Mouse (Mus musculus): ENCODE measurements around the gene Wdr83os. TPM values are rescaled to one million over a fixed set of nuclear protein-coding genes. Genes with fewer than 3 reads are reported as not detected.

Gene Wdr83os
- polyA plus RNA-seq, 2 experiments, result 87.2 to 139 TPM

DNA sequence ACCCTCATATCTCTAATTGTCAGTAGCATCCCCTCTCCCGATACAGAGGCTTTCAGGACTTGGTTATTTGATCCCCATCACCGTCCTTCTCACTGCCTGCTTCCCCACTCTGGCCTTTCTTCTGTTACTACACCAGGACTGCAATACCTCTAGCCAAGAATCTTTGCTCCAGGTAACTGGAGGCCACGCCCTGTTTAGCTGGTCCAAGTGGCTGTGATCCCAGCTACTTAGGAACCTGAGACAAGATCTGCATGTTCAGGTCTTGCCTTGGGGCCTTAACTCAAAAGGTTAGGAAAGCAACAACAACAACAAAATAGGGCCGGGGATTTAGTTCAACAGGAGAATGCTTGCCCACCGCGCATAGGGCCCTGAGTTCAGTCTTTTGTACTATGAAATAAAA lies 36.9 kb upstream of the Wdr83os start:
- 91% methylated on average over 6 of the region's 6 CpGs for WGBS
- no peak for DNase-seq (ENCODE audit: low spot score)
- no peak overlapping the region for H3K4me3 ChIP-seq (replicated peaks; ENCODE audit: low read length)
- no peaks in the 10 kb centered on the region for H3K27me3 ChIP-seq (ENCODE audit: control insufficient read depth, insufficient read depth, low read length)
- H3K36me3 ChIP-seq (ENCODE audit: control insufficient read depth, insufficient read depth, low read length), result peaks cover 82% of the 10 kb centered on the region
- H3K9ac ChIP-seq (ENCODE audit: low read depth, low read length, severe bottlenecking), result no peak overlapping the region
- ATAC-seq (ENCODE audit: low FRiP score, low read depth), result no peak
- TF ChIP-seq POLR2A (IDR thresholded peaks at IDR 0.05; ENCODE audit: borderline replicate concordance, extremely low read depth, insufficient read depth, insufficient read length), result no peak
- H3K4me2 ChIP-seq (replicated peaks; ENCODE audit: low read depth, low read length, severe bottlenecking), result no peak overlapping the region
- H3K9me3 ChIP-seq (ENCODE audit: control insufficient read depth, low read length), result no peaks in the 10 kb centered on the region
- H3K4me1 ChIP-seq (ENCODE audit: control insufficient read depth, insufficient read depth, low read length), result peaks cover 5% of the 10 kb centered on the region
- H3K27ac ChIP-seq (replicated peaks; ENCODE audit: low read depth, low read length), result no peak overlapping the region

DNA sequence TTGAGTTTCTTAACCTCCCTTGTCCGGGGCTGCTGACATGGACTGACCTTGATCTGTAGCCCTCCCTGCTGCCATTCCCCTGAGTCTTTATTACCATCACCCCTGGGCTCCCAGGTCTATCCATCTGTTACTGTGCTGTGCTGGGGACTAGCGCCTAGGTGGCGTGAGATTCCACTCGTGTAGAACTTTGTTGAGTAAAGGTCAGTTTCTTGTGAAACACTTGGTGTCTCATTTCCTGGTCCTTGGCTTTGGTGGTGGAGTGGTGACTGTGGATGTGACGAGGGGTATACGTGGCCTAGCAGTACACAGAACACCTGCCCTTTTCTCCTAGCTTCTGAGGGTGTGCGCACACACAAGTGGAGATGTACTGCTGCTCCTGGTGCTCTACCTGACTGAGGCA lies 23.2 kb upstream of the Wdr83os start:
- no peaks in the 10 kb centered on the region for H3K27me3 ChIP-seq (ENCODE audit: control insufficient read depth, insufficient read depth, low read length)
- H3K4me1 ChIP-seq (ENCODE audit: control insufficient read depth, insufficient read depth, low read length), result no peaks in the 10 kb centered on the region
- no peaks in the 10 kb centered on the region for H3K9me3 ChIP-seq (ENCODE audit: control insufficient read depth, low read length)
- H3K36me3 ChIP-seq (ENCODE audit: control insufficient read depth, insufficient read depth, low read length), result peaks cover 53% of the 10 kb centered on the region
- no peak overlapping the region for H3K9ac ChIP-seq (ENCODE audit: low read depth, low read length, severe bottlenecking)
- 86% methylated on average over 7 of the region's 7 CpGs for WGBS
- H3K4me3 ChIP-seq (replicated peaks; ENCODE audit: low read length), result no peak overlapping the region
- DNase-seq (ENCODE audit: low spot score) (no peak), ATAC-seq (ENCODE audit: low FRiP score, low read depth) (no peak)
- H3K27ac ChIP-seq (replicated peaks; ENCODE audit: low read depth, low read length), result no peak overlapping the region
- no peak for TF ChIP-seq POLR2A (IDR thresholded peaks at IDR 0.05; ENCODE audit: borderline replicate concordance, extremely low read depth, insufficient read depth, insufficient read length)
- no peak overlapping the region for H3K4me2 ChIP-seq (replicated peaks; ENCODE audit: low read depth, low read length, severe bottlenecking)

DNA sequence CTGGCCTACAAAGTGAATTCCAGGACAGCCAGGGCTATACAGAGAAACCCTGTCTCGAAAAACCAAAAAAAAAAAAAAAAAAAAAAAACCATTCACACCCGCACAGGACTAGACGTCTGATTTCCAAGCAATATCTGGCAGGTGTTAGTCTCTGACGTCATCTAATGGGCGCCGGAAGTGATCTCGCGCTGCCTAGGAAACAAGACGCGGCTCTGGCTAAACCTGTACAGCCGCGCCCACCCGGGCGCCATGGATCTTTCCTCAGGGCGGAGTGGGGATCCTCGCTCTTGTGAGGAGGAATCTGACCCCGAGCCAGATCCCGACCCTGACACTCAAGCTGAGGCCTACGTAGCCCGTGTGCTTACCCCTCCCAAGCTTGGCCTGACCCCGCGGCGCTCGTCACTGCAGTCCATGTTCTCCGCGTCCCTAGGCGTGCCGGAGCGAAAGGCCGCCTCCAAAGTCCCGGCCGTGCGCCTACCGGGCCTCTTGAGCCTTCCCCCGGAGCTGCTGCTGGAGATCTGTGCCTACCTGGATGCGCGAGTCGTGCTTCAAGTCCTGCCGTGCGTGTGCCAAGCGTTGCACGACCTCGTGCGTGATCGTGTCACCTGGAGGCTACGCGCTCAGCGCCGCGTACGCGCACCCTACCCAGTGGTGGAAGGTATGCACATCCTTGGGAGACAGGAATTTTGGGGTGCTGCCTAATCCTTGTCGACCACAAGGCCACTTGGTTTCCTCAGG lies 20.5 kb upstream of the Wdr83os start, which contains the start of gene Fbxw9:
TSS of gene Fbxw9 (plus strand) at position 177 of the 738 bp plus-strand sequence.
- Histone ChIP-seq H3K36me3 (ENCODE audit: control insufficient read depth, insufficient read depth, low read length) (peaks cover 26% of the 10 kb centered on the region), H3K27me3 (ENCODE audit: control insufficient read depth, insufficient read depth, low read length) (no peaks in the 10 kb centered on the region), H3K4me1 (ENCODE audit: control insufficient read depth, insufficient read depth, low read length) (no peaks in the 10 kb centered on the region), H3K9me3 (ENCODE audit: control insufficient read depth, low read length) (no peaks in the 10 kb centered on the region), H3K4me2 (replicated peaks; ENCODE audit: low read depth, low read length, severe bottlenecking) (peak within 1 kb of the TSS; percentile 67), H3K4me3 (replicated peaks; ENCODE audit: low read length) (peak within 1 kb of the TSS; percentile 73), H3K9ac (ENCODE audit: low read depth, low read length, severe bottlenecking) (peak within 1 kb of the TSS; percentile 64), H3K27ac (replicated peaks; ENCODE audit: low read depth, low read length) (no peak within 1 kb of the TSS)
- TF ChIP-seq POLR2A (IDR thresholded peaks at IDR 0.05; ENCODE audit: borderline replicate concordance, extremely low read depth, insufficient read depth, insufficient read length), result no peak
- peak; percentile 90 for ATAC-seq (ENCODE audit: low FRiP score, low read depth)
- under 1% methylated on average over 52 of the region's 53 CpGs for WGBS
- DNase-seq (ENCODE audit: low spot score), result peak; percentile 96

DNA sequence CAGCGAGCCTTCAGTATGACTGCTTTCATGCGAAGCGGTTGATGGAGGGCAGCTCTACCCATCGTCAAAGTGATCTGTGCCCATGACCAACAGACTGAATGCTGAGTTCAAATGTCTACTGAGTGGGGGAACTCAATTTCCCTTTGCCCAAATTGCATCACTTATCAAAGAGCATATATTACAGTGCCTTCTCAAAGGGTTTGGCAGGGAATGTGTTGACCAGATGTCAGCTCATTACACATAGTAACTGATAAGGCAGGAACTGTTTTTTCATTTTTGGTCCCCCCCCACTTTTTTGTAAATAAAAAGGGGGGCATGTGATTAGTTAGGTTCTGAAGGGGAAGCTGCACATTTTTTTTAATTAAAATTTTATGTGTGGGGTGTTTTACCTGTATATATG lies 17.9 kb upstream of the Wdr83os start:
- DNase-seq (ENCODE audit: low spot score) (no peak), ATAC-seq (ENCODE audit: low FRiP score, low read depth) (no peak)
- Histone ChIP-seq H3K4me1 (ENCODE audit: control insufficient read depth, insufficient read depth, low read length) (no peaks in the 10 kb centered on the region), H3K36me3 (ENCODE audit: control insufficient read depth, insufficient read depth, low read length) (peaks cover 19% of the 10 kb centered on the region), H3K4me2 (replicated peaks; ENCODE audit: low read depth, low read length, severe bottlenecking) (no peak overlapping the region), H3K9ac (ENCODE audit: low read depth, low read length, severe bottlenecking) (no peak overlapping the region), H3K27me3 (ENCODE audit: control insufficient read depth, insufficient read depth, low read length) (no peaks in the 10 kb centered on the region), H3K27ac (replicated peaks; ENCODE audit: low read depth, low read length) (no peak overlapping the region), H3K4me3 (replicated peaks; ENCODE audit: low read length) (no peak overlapping the region), H3K9me3 (ENCODE audit: control insufficient read depth, low read length) (no peaks in the 10 kb centered on the region)
- no peak for TF ChIP-seq POLR2A (IDR thresholded peaks at IDR 0.05; ENCODE audit: borderline replicate concordance, extremely low read depth, insufficient read depth, insufficient read length)
- WGBS, result 94% methylated on average over 4 of the region's 4 CpGs

DNA sequence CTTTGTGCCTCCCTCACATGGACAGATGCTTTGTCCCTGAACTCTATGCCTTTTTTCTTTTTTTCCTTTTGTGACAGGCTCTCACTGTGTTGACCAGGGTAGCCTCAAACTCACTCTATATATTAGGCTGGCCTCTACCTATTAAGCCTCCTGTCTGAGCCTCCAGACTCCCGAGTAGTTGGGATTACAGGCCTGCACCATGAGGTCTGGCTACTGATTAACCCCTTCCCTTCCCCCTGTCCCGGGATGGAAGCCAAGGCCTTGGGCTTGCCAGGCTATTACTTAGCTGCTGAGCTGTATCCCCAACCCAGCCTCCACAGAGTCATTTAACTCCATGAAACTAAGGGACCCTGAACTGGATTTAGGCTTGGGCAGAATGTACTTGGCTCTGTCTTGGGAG lies 15.3 kb upstream of the Wdr83os start:
- Histone ChIP-seq H3K4me1 (ENCODE audit: control insufficient read depth, insufficient read depth, low read length) (no peaks in the 10 kb centered on the region), H3K27me3 (ENCODE audit: control insufficient read depth, insufficient read depth, low read length) (no peaks in the 10 kb centered on the region), H3K9me3 (ENCODE audit: control insufficient read depth, low read length) (no peaks in the 10 kb centered on the region), H3K4me2 (replicated peaks; ENCODE audit: low read depth, low read length, severe bottlenecking) (no peak overlapping the region), H3K27ac (replicated peaks; ENCODE audit: low read depth, low read length) (no peak overlapping the region), H3K36me3 (ENCODE audit: control insufficient read depth, insufficient read depth, low read length) (peaks cover 27% of the 10 kb centered on the region), H3K9ac (ENCODE audit: low read depth, low read length, severe bottlenecking) (no peak overlapping the region), H3K4me3 (replicated peaks; ENCODE audit: low read length) (no peak overlapping the region)
- DNase-seq (ENCODE audit: low spot score), result no peak
- ATAC-seq (ENCODE audit: low FRiP score, low read depth), result no peak
- WGBS, result 33% methylated on average over 2 of the region's 2 CpGs
- TF ChIP-seq POLR2A (IDR thresholded peaks at IDR 0.05; ENCODE audit: borderline replicate concordance, extremely low read depth, insufficient read depth, insufficient read length), result no peak
